Mouse (Mus musculus): ENCODE results near the gene C1qb. TPM values are rescaled to one million over a fixed set of nuclear protein-coding genes. Genes with fewer than 3 reads are reported as not detected.

Gene C1qb
- total and polyA plus RNA-seq, 2 experiments from 2014 or later, result 60.0 to 64.3 TPM

GRCm38 (mm10) chr4:136911211-136911646 lies 25.2 kb upstream of the C1qb start:
- peaks cover 4% of the 10 kb centered on the region; the same call in 1 of the 2 replicates for H3K4me1 ChIP-seq (ENCODE audit: insufficient read depth, low read length)
- H3K36me3 ChIP-seq (ENCODE audit: insufficient read depth, low read length), result no peaks in the 10 kb centered on the region
- DNase-seq (ENCODE audit: low spot score), result no peak
- H3K9ac ChIP-seq (replicated peaks; ENCODE audit: low read length, poor library complexity, severe bottlenecking), result no peak overlapping the region
- 3% methylated on average over 17 of the region's 17 CpGs for WGBS
- H3K4me3 ChIP-seq (ENCODE audit: low read depth, low read length), result no peak overlapping the region
- H3K9me3 ChIP-seq (ENCODE audit: low read length), result no peaks in the 10 kb centered on the region
- no peaks in the 10 kb centered on the region for H3K27me3 ChIP-seq (ENCODE audit: insufficient read depth, low read length)
- no peak for TF ChIP-seq CTCF (IDR thresholded peaks at IDR 0.05)
- no peak overlapping the region for H3K27ac ChIP-seq (ENCODE audit: low read depth, low read length)
- H3K4me2 ChIP-seq (ENCODE audit: low read depth, low read length, poor library complexity, severe bottlenecking), result peak overlapping the region; percentile 18; the same call in 1 of the 2 replicates
- ATAC-seq (ENCODE audit: low FRiP score), result peak; percentile 34; the same call in 1 of the 2 replicates

- Histone ChIP-seq H3K4me1 (ENCODE audit: insufficient read depth, low read length) (peaks cover 7% of the 10 kb centered on the region; the same call in 1 of the 2 replicates), H3K9me3 (ENCODE audit: low read length) (no peaks in the 10 kb centered on the region), H3K9ac (replicated peaks; ENCODE audit: low read length, poor library complexity, severe bottlenecking) (no peak overlapping the region), H3K36me3 (ENCODE audit: insufficient read depth, low read length) (no peaks in the 10 kb centered on the region), H3K27ac (ENCODE audit: low read depth, low read length) (no peak overlapping the region), H3K4me2 (ENCODE audit: low read depth, low read length, poor library complexity, severe bottlenecking) (no peak overlapping the region), H3K27me3 (ENCODE audit: insufficient read depth, low read length) (0 out of 2 replicates have a peak, but pooled peaks cover 12% of the 10 kb centered on the region), H3K4me3 (ENCODE audit: low read depth, low read length) (no peak overlapping the region)
- no peak for DNase-seq (ENCODE audit: low spot score)
- ATAC-seq (ENCODE audit: low FRiP score), result no peak
- no peak for TF ChIP-seq CTCF (IDR thresholded peaks at IDR 0.05)
Measured at GRCm38 (mm10) chr4:136907809-136908208, 21.8 kb upstream of the C1qb start.

GRCm38 (mm10) chr4:136907033-136907432 lies 21.0 kb upstream of the C1qb start:
- Histone ChIP-seq H3K36me3 (ENCODE audit: insufficient read depth, low read length) (no peaks in the 10 kb centered on the region), H3K27me3 (ENCODE audit: insufficient read depth, low read length) (0 out of 2 replicates have a peak, but pooled peaks cover 12% of the 10 kb centered on the region), H3K27ac (ENCODE audit: low read depth, low read length) (no peak overlapping the region), H3K9ac (replicated peaks; ENCODE audit: low read length, poor library complexity, severe bottlenecking) (no peak overlapping the region), H3K9me3 (ENCODE audit: low read length) (no peaks in the 10 kb centered on the region), H3K4me2 (ENCODE audit: low read depth, low read length, poor library complexity, severe bottlenecking) (no peak overlapping the region), H3K4me3 (ENCODE audit: low read depth, low read length) (no peak overlapping the region), H3K4me1 (ENCODE audit: insufficient read depth, low read length) (peaks cover 7% of the 10 kb centered on the region; the same call in 1 of the 2 replicates)
- TF ChIP-seq CTCF (IDR thresholded peaks at IDR 0.05), result peak; percentile 77
- ATAC-seq (ENCODE audit: low FRiP score) (no peak), DNase-seq (ENCODE audit: low spot score) (peak; percentile 61)
- WGBS, result 15% methylated on average over 7 of the region's 7 CpGs

GRCm38 (mm10) chr4:136904767-136905539 lies 19.0 kb upstream of the C1qb start:
- H3K9ac ChIP-seq (replicated peaks; ENCODE audit: low read length, poor library complexity, severe bottlenecking), result no peak overlapping the region
- H3K27ac ChIP-seq (ENCODE audit: low read depth, low read length), result no peak overlapping the region
- H3K36me3 ChIP-seq (ENCODE audit: insufficient read depth, low read length), result no peaks in the 10 kb centered on the region
- no peak overlapping the region for H3K4me3 ChIP-seq (ENCODE audit: low read depth, low read length)
- ATAC-seq (ENCODE audit: low FRiP score), result no peak
- H3K27me3 ChIP-seq (ENCODE audit: insufficient read depth, low read length), result 0 out of 2 replicates have a peak, but pooled peaks cover 12% of the 10 kb centered on the region
- no peak for TF ChIP-seq CTCF (IDR thresholded peaks at IDR 0.05)
- H3K4me1 ChIP-seq (ENCODE audit: insufficient read depth, low read length), result 0 out of 2 replicates have a peak, but pooled peaks cover 3% of the 10 kb centered on the region
- DNase-seq (ENCODE audit: low spot score), result peak; percentile 57
- WGBS, result 5% methylated on average over 23 of the region's 23 CpGs
- H3K9me3 ChIP-seq (ENCODE audit: low read length), result no peaks in the 10 kb centered on the region
- peak overlapping the region; percentile 23 for H3K4me2 ChIP-seq (ENCODE audit: low read depth, low read length, poor library complexity, severe bottlenecking)

- Histone ChIP-seq H3K4me2 (ENCODE audit: low read depth, low read length, poor library complexity, severe bottlenecking) (no peak overlapping the region), H3K9ac (replicated peaks; ENCODE audit: low read length, poor library complexity, severe bottlenecking) (no peak overlapping the region), H3K36me3 (ENCODE audit: insufficient read depth, low read length) (no peaks in the 10 kb centered on the region), H3K27ac (ENCODE audit: low read depth, low read length) (no peak overlapping the region), H3K27me3 (ENCODE audit: insufficient read depth, low read length) (peaks cover 16% of the 10 kb centered on the region; the same call in 1 of the 2 replicates), H3K4me1 (ENCODE audit: insufficient read depth, low read length) (peaks cover 2% of the 10 kb centered on the region; the same call in 1 of the 2 replicates), H3K9me3 (ENCODE audit: low read length) (no peaks in the 10 kb centered on the region), H3K4me3 (ENCODE audit: low read depth, low read length) (no peak overlapping the region)
- WGBS, result 73% methylated on average over 7 of the region's 7 CpGs
- peak; percentile 56 for TF ChIP-seq CTCF (IDR thresholded peaks at IDR 0.05)
- no peak for ATAC-seq (ENCODE audit: low FRiP score)
- DNase-seq (ENCODE audit: low spot score), result no peak
Measured at GRCm38 (mm10) chr4:136899154-136899553, 13.2 kb upstream of the C1qb start.

GRCm38 (mm10) chr4:136898637-136899036 lies 12.7 kb upstream of the C1qb start, which contains the start of gene C1qa:
TSS of gene C1qa (minus strand) at chr4:136898803.
- no peak for ATAC-seq (ENCODE audit: low FRiP score)
- TF ChIP-seq CTCF (IDR thresholded peaks at IDR 0.05), result no peak
- no peak within 1 kb of the TSS for H3K4me2 ChIP-seq (ENCODE audit: low read depth, low read length, poor library complexity, severe bottlenecking)
- H3K27me3 ChIP-seq (ENCODE audit: insufficient read depth, low read length), result peaks cover 11% of the 10 kb centered on the region; the same call in 1 of the 2 replicates
- H3K4me3 ChIP-seq (ENCODE audit: low read depth, low read length), result no peak within 1 kb of the TSS
- 78% methylated on average over 9 of the region's 9 CpGs for WGBS
- peaks cover 2% of the 10 kb centered on the region; the same call in 1 of the 2 replicates for H3K4me1 ChIP-seq (ENCODE audit: insufficient read depth, low read length)
- no peaks in the 10 kb centered on the region for H3K36me3 ChIP-seq (ENCODE audit: insufficient read depth, low read length)
- no peak within 1 kb of the TSS for H3K27ac ChIP-seq (ENCODE audit: low read depth, low read length)
- no peak within 1 kb of the TSS for H3K9ac ChIP-seq (replicated peaks; ENCODE audit: low read length, poor library complexity, severe bottlenecking)
- H3K9me3 ChIP-seq (ENCODE audit: low read length), result no peaks in the 10 kb centered on the region
- no peak for DNase-seq (ENCODE audit: low spot score)
